Comparison of ENCODE assay signal across 8 mouse cellular contexts in genomic region chr2:151008939-151009509, GRCm38 (mm10). TPM values are rescaled to one million over a fixed set of nuclear protein-coding genes. Genes with fewer than 3 reads are reported as not detected.
DNase-seq lines count a peak whose midpoint lies in the region; ATAC-seq lines count a peak whose summit lies in the region.

No protein-coding gene starts in this region.

- peak overlapping the region; percentile 88 for H3K4me2 ChIP-seq in embryonic facial prominence, embryonic 11.5 days (ENCODE audit: low read depth, low read length)
- H3K4me2 ChIP-seq in limb, embryonic 15.5 days = peak overlapping the region; percentile 88
- peak overlapping the region; percentile 97 for H3K4me2 ChIP-seq in midbrain, embryonic 16.5 days (ENCODE audit: low read length)

- H3K4me3 ChIP-seq in embryonic facial prominence, embryonic 11.5 days (ENCODE audit: low read depth, low read length) = peak overlapping the region; percentile 74
- H3K4me3 ChIP-seq in limb, embryonic 15.5 days = peak overlapping the region; percentile 71
- H3K4me3 ChIP-seq in midbrain, embryonic 16.5 days (ENCODE audit: low read depth, low read length) = peak overlapping the region; percentile 76

- H3K4me1 ChIP-seq in embryonic facial prominence, embryonic 11.5 days (ENCODE audit: control insufficient read depth, insufficient read depth, low read length) = no peaks in the 10 kb centered on the region
- peaks cover 9% of the 10 kb centered on the region; the same call in 1 of the 2 replicates for H3K4me1 ChIP-seq in limb, embryonic 15.5 days
- H3K4me1 ChIP-seq in midbrain, embryonic 16.5 days (ENCODE audit: control insufficient read depth, insufficient read depth, low read length) = peaks cover 12% of the 10 kb centered on the region

- no peaks in the 10 kb centered on the region for H3K9me3 ChIP-seq in embryonic facial prominence, embryonic 11.5 days (replicated peaks; ENCODE audit: control insufficient read depth, low read length)
- no peaks in the 10 kb centered on the region for H3K9me3 ChIP-seq in limb, embryonic 15.5 days
- H3K9me3 ChIP-seq in midbrain, embryonic 16.5 days (replicated peaks; ENCODE audit: control insufficient read depth, low read length, poor library complexity, severe bottlenecking) = no peaks in the 10 kb centered on the region

- H3K27ac ChIP-seq in embryonic facial prominence, embryonic 11.5 days (replicated peaks; ENCODE audit: low read depth, low read length) = peak overlapping the region; percentile 79
- peak overlapping the region; percentile 68 for H3K27ac ChIP-seq in limb, embryonic 15.5 days
- H3K27ac ChIP-seq in midbrain, embryonic 16.5 days (ENCODE audit: low read length) = peak overlapping the region; percentile 70; the same call in 1 of the 2 replicates

- DNase-seq in A20 (ENCODE audit: low read depth, low spot score) = peak; percentile 89
- DNase-seq in adrenal gland, postnatal 36 days = peak; percentile 87 to 89
- DNase-seq in embryonic facial prominence, embryonic 11.5 days (ENCODE audit: low spot score) = peak; percentile 80
- DNase-seq in heart, adult 9 months (ENCODE audit: low spot score in 2 of 2) = peak; percentile 49 to 52
- peak; percentile 75 for DNase-seq in kidney, adult 9 months
- DNase-seq in splenic B cell, adult 2 months (ENCODE audit: low read depth, low spot score) = peak; percentile 46

- WGBS in embryonic facial prominence, embryonic 11.5 days = under 1% methylated on average over 50 of the region's 57 CpGs
- WGBS in limb, embryonic 15.5 days = under 1% methylated on average over 57 of the region's 57 CpGs
- WGBS in midbrain, embryonic 16.5 days = 0% methylated on average over 52 of the region's 57 CpGs

- H3K36me3 ChIP-seq in embryonic facial prominence, embryonic 11.5 days (replicated peaks; ENCODE audit: control insufficient read depth, insufficient read depth, low read depth, low read length) = no peaks in the 10 kb centered on the region
- H3K36me3 ChIP-seq in limb, embryonic 15.5 days = no peaks in the 10 kb centered on the region
- H3K36me3 ChIP-seq in midbrain, embryonic 16.5 days (ENCODE audit: control insufficient read depth, insufficient read depth, low read length) = no peaks in the 10 kb centered on the region
- H3K36me3 ChIP-seq in splenic B cell, adult 2 months (ENCODE audit: control insufficient read depth, insufficient read depth, low read length, poor library complexity, severe bottlenecking) = no peaks in the 10 kb centered on the region

- peak overlapping the region; percentile 92 for H3K9ac ChIP-seq in embryonic facial prominence, embryonic 11.5 days (replicated peaks; ENCODE audit: low read length)
- peak overlapping the region; percentile 63 for H3K9ac ChIP-seq in limb, embryonic 15.5 days
- H3K9ac ChIP-seq in midbrain, embryonic 16.5 days (ENCODE audit: low read depth, low read length) = peak overlapping the region; percentile 92

- H3K27me3 ChIP-seq in embryonic facial prominence, embryonic 11.5 days (ENCODE audit: control insufficient read depth, insufficient read depth, low read length) = no peaks in the 10 kb centered on the region
- H3K27me3 ChIP-seq in limb, embryonic 15.5 days = no peaks in the 10 kb centered on the region
- no peaks in the 10 kb centered on the region for H3K27me3 ChIP-seq in midbrain, embryonic 16.5 days (ENCODE audit: control insufficient read depth, insufficient read depth, low read depth, low read length)
- H3K27me3 ChIP-seq in splenic B cell, adult 2 months (ENCODE audit: control insufficient read depth, insufficient read depth, low read length, poor library complexity, severe bottlenecking) = peaks cover 4% of the 10 kb centered on the region; the same call in 1 of the 2 replicates

- ATAC-seq in embryonic facial prominence, embryonic 11.5 days (replicated peaks; ENCODE audit: insufficient number of reproducible peaks, low FRiP score, low TSS enrichment, low read depth) = peak; percentile 96
- ATAC-seq in limb, embryonic 15.5 days (ENCODE audit: insufficient number of reproducible peaks, low FRiP score, low TSS enrichment, low read depth) = peak; percentile 89
- ATAC-seq in midbrain, embryonic 16.5 days = peak; percentile 99

RNA-seq across cellular contexts. Expression of gene Ninl, which starts 30.2 kb away (rescaled TPM):
- 10 to 100 TPM; 15.4 to 24.7 TPM for total RNA-seq in adrenal gland, postnatal 36 days (2021)
- 9.0 and 14.0 TPM in 2 replicates for polyA plus RNA-seq in embryonic facial prominence, embryonic 11.5 days (2014; fragmentation: Nextera tagmentation; extraction: Ambion mirVana)
- 5.7 and 6.1 TPM in 2 replicates for polyA plus RNA-seq in limb, embryonic 15.5 days (2015; fragmentation: Nextera tagmentation; extraction: Ambion mirVana)
- polyA plus RNA-seq in midbrain, embryonic 16.5 days (2015; fragmentation: Nextera tagmentation; extraction: Ambion mirVana) = 3.8 and 4.8 TPM in 2 replicates

RNA-seq across cellular contexts. Expression of gene Nanp, which starts 30.2 kb away (rescaled TPM):
- 10 to 100 TPM in 1 of 2 experiments, 1 to 10 TPM in 1; 8.7 to 11.1 TPM for total RNA-seq in adrenal gland, postnatal 36 days (2021)
- polyA plus RNA-seq in embryonic facial prominence, embryonic 11.5 days (2014; fragmentation: Nextera tagmentation; extraction: Ambion mirVana) = 54.3 and 62.0 TPM in 2 replicates
- 43.8 and 45.2 TPM in 2 replicates for polyA plus RNA-seq in limb, embryonic 15.5 days (2015; fragmentation: Nextera tagmentation; extraction: Ambion mirVana)
- 35.6 and 37.0 TPM in 2 replicates for polyA plus RNA-seq in midbrain, embryonic 16.5 days (2015; fragmentation: Nextera tagmentation; extraction: Ambion mirVana)

Comparison
In these comparisons a context has a peak if more than half of its experiments do, and no peak if none do; other contexts are left out.
1. Peak in every context shown above with its lines: DNase-seq, ATAC-seq, H3K4me3 ChIP-seq and H3K27ac ChIP-seq.